8 mouse cellular contexts compared by ENCODE assay signal in the genomic region with DNA sequence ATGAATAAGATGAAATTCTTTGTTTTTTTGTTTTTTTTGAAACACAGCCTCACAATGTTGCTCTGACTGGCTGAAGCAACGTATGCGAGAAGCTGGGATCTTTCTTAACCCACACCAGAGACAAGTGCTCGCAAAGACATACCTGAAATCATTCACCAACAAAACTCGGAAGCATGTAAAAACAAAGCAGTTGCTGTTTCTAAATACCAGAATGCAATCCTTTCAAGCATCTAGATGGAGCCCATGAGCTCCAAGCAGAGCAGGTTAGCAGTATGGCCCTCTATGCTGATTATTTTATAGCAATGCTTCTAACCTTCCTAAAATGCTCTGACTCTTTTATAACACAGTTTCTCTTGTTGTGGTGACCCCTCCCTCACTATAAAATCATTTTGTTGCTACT. TPM values are rescaled to one million over a fixed set of nuclear protein-coding genes. Genes with fewer than 3 reads are reported as not detected.
DNase-seq lines count a peak whose midpoint lies in the region; ATAC-seq and TF ChIP-seq lines count a peak whose summit lies in the region.

No protein-coding gene starts in this region.

- no peak for DNase-seq in heart, adult 2 months
- no peak for DNase-seq in heart, postnatal 4 days
- no peak for DNase-seq in CH12.LX (ENCODE audit: extremely low read depth)
- no peak for DNase-seq in frontal cortex, postnatal 14 days (ENCODE audit: low spot score in 2 of 2)
- no peak for DNase-seq in gastrocnemius, adult 8-10 months (ENCODE audit: low spot score in 2 of 2)
- DNase-seq in urinary bladder, adult 18-20 months (ENCODE audit: low spot score in 2 of 2), result no peak

- WGBS in heart, adult 2 months, result 9% methylated on average over 4 of the region's 4 CpGs
- WGBS in forebrain, embryonic 12.5 days, result 16% methylated on average over 4 of the region's 4 CpGs
- WGBS in liver, embryonic 16.5 days (ENCODE audit: insufficient replicate concordance), result 12% methylated on average over 4 of the region's 4 CpGs

- no peak for ATAC-seq in forebrain, embryonic 12.5 days (ENCODE audit: low FRiP score)
- no peak for ATAC-seq in liver, embryonic 16.5 days (ENCODE audit: low read depth)

- in situ Hi-C loops in CH12.LX (cut with MboI; ENCODE audit: low pct_ligation_motif_present, low pct_unique_long_range_greater_than_20kb, low sequenced_read_pairs), result loop anchor here (10.0 kb wide), 1 partner anchor 981 kb away; no protein-coding TSS in a partner anchor

- peaks cover 11% of the 10 kb centered on the region for H3K79me2 ChIP-seq in heart, adult 2 months (replicated peaks; ENCODE audit: control insufficient read depth, insufficient read depth, low read length)
- peaks cover 37% of the 10 kb centered on the region for H3K79me2 ChIP-seq in CH12.LX (replicated peaks; ENCODE audit: control insufficient read depth, extremely low read depth, insufficient read depth, poor library complexity, severe bottlenecking)

- no peaks in the 10 kb centered on the region for H3K27me3 ChIP-seq in heart, adult 2 months (ENCODE audit: control insufficient read depth, insufficient read depth, low read length)
- H3K27me3 ChIP-seq in CH12.LX (replicated peaks), result no peaks in the 10 kb centered on the region
- H3K27me3 ChIP-seq in forebrain, embryonic 12.5 days, result no peaks in the 10 kb centered on the region
- no peaks in the 10 kb centered on the region for H3K27me3 ChIP-seq in liver, embryonic 16.5 days (ENCODE audit: control insufficient read depth, insufficient read depth, low read depth, low read length)

- 0 out of 2 replicates have a peak overlapping the region, but pooled peaks have one; percentile 10 for H3K9ac ChIP-seq in heart, adult 2 months (ENCODE audit: low read depth, low read length)
- peak overlapping the region; percentile 81 for H3K9ac ChIP-seq in CH12.LX (ENCODE audit: insufficient read depth, low read depth)
- H3K9ac ChIP-seq in forebrain, embryonic 12.5 days, result peak overlapping the region; percentile 97
- H3K9ac ChIP-seq in liver, embryonic 16.5 days (ENCODE audit: low read depth, low read length), result peak overlapping the region; percentile 99

- H3K4me2 ChIP-seq in CH12.LX (ENCODE audit: insufficient read depth, low read depth, poor library complexity, severe bottlenecking), result peak overlapping the region; percentile 59
- H3K4me2 ChIP-seq in forebrain, embryonic 12.5 days, result peak overlapping the region; percentile 83
- H3K4me2 ChIP-seq in liver, embryonic 16.5 days (ENCODE audit: low read depth, low read length), result peak overlapping the region; percentile 93

- peaks cover 22% of the 10 kb centered on the region for H3K36me3 ChIP-seq in heart, adult 2 months (ENCODE audit: control insufficient read depth, insufficient read depth, low read length)
- H3K36me3 ChIP-seq in CH12.LX (replicated peaks in 1 of 2; ENCODE audit: control insufficient read depth in 1 of 2, insufficient read depth in 1 of 2, low read length in 1 of 2), result peaks cover 6 to 9% of the 10 kb centered on the region in 2 experiments
- peaks cover 10% of the 10 kb centered on the region; the same call in 1 of the 2 replicates for H3K36me3 ChIP-seq in forebrain, embryonic 12.5 days (replicated peaks)
- H3K36me3 ChIP-seq in liver, embryonic 16.5 days (ENCODE audit: control insufficient read depth, insufficient read depth), result no peaks in the 10 kb centered on the region; the same call in 1 of the 2 replicates

- H3K9me3 ChIP-seq in CH12.LX (replicated peaks; ENCODE audit: low read length), result no peaks in the 10 kb centered on the region
- no peaks in the 10 kb centered on the region for H3K9me3 ChIP-seq in forebrain, embryonic 12.5 days
- H3K9me3 ChIP-seq in liver, embryonic 16.5 days (replicated peaks; ENCODE audit: control insufficient read depth, low read length), result no peaks in the 10 kb centered on the region

- intact Hi-C loops in heart, adult 2 months (cut with DNase I), result loop anchor here (5.0 kb wide), 1 partner anchor 828 kb away; a partner anchor contains a TSS

- dilution Hi-C loops in CH12.LX (cut with MboI; ENCODE audit: extremely low pct_ligation_motif_present, extremely low pct_unique_long_range_greater_than_20kb, low sequenced_read_pairs), result no loop called here

- no peak for TF ChIP-seq POLR2A in heart, adult 2 months (IDR thresholded peaks at IDR 0.05; ENCODE audit: insufficient read depth, low read depth, low read length)
- TF ChIP-seq POLR2A in CH12.LX (IDR thresholded peaks at IDR 0.05; ENCODE audit: low read depth, low read length), result no peak

- no peak for TF ChIP-seq CTCF in heart, adult 2 months (IDR thresholded peaks at IDR 0.05)
- TF ChIP-seq CTCF in CH12.LX (conservative IDR thresholded peaks at IDR 0.05 in 1 of 2, IDR thresholded peaks at IDR 0.05 in 1 of 2; ENCODE audit: low read depth in 2 of 2, low read length in 2 of 2), result no peak

- peak overlapping the region; percentile 99 for H3K27ac ChIP-seq in heart, adult 2 months
- no peak overlapping the region for H3K27ac ChIP-seq in CH12.LX (ENCODE audit: insufficient read depth, low read depth)
- H3K27ac ChIP-seq in forebrain, embryonic 12.5 days, result peak overlapping the region; percentile 100; the same call in 1 of the 2 replicates
- peak overlapping the region; percentile 92 for H3K27ac ChIP-seq in liver, embryonic 16.5 days (ENCODE audit: low read length)

- peak overlapping the region; percentile 78 for H3K4me3 ChIP-seq in heart, adult 2 months
- H3K4me3 ChIP-seq in CH12.LX (replicated peaks in 1 of 3; ENCODE audit: low read depth in 2 of 3, low read length in 2 of 3, poor library complexity in 1 of 3), result peak overlapping the region; percentile 91 to 99 (median 95)
- H3K4me3 ChIP-seq in forebrain, embryonic 12.5 days (replicated peaks), result peak overlapping the region; percentile 100
- peak overlapping the region; percentile 98 for H3K4me3 ChIP-seq in liver, embryonic 16.5 days (ENCODE audit: low read depth, low read length)

- peaks cover 6% of the 10 kb centered on the region for H3K4me1 ChIP-seq in heart, adult 2 months (ENCODE audit: control insufficient read depth, insufficient read depth, low read length)
- H3K4me1 ChIP-seq in CH12.LX (ENCODE audit: control insufficient read depth in 1 of 2, insufficient read depth in 2 of 2), result peaks cover 0 to 13% of the 10 kb centered on the region in 2 experiments; a peak in 2 of 4 replicates
- peaks cover 28% of the 10 kb centered on the region for H3K4me1 ChIP-seq in forebrain, embryonic 12.5 days
- H3K4me1 ChIP-seq in liver, embryonic 16.5 days (ENCODE audit: control insufficient read depth, low read depth, low read length), result peaks cover 15% of the 10 kb centered on the region

- no peak for TF ChIP-seq EP300 in heart, adult 2 months (IDR thresholded peaks at IDR 0.05; ENCODE audit: insufficient read depth, low read depth, low read length)
- no peak for TF ChIP-seq EP300 in CH12.LX (IDR thresholded peaks at IDR 0.05; ENCODE audit: low read length)

- no peak for TF ChIP-seq RAD21 in CH12.LX (IDR thresholded peaks at IDR 0.05; ENCODE audit: low read depth, low read length)

TF ChIP-seq in CH12.LX, 34 proteins besides CTCF, POLR2A, EP300 and RAD21:
- TF ChIP-seq TCF12 (IDR thresholded peaks at IDR 0.05; ENCODE audit: low read depth, low read length), result no peak
- TF ChIP-seq MAX (IDR thresholded peaks at IDR 0.05; ENCODE audit: low read length), result no peak
- TF ChIP-seq ETS1 (conservative IDR thresholded peaks at IDR 0.05; ENCODE audit: low read depth, low read length), result no peak
- no peak for TF ChIP-seq BHLHE40 (IDR thresholded peaks at IDR 0.05; ENCODE audit: low read depth, low read length)
- TF ChIP-seq JUND (conservative IDR thresholded peaks at IDR 0.05; ENCODE audit: low read depth, low read length), result no peak
- no peak for TF ChIP-seq MAZ (IDR thresholded peaks at IDR 0.05; ENCODE audit: low read depth, low read length)
- TF ChIP-seq ZNF384 (IDR thresholded peaks at IDR 0.05; ENCODE audit: low read depth, low read length), result no peak
- TF ChIP-seq NRF1 (IDR thresholded peaks at IDR 0.05; ENCODE audit: low read depth, low read length), result no peak
- no peak for TF ChIP-seq SIN3A (IDR thresholded peaks at IDR 0.05; ENCODE audit: low read length)
- no peak for TF ChIP-seq MXI1 (IDR thresholded peaks at IDR 0.05; ENCODE audit: low read depth, low read length)
- TF ChIP-seq MYC (IDR thresholded peaks at IDR 0.05; ENCODE audit: low read depth, low read length), result no peak
- TF ChIP-seq CHD2 (IDR thresholded peaks at IDR 0.05; ENCODE audit: low read length), result no peak
- TF ChIP-seq NELFE (IDR thresholded peaks at IDR 0.05; ENCODE audit: low read depth, low read length), result no peak

RNA-seq across cellular contexts. Expression of a gene that starts 0.7 kb away (rescaled TPM):
- 10 to 100 TPM; 22.7 to 23.7 TPM for total RNA-seq in heart, adult 2 months (2021)
- polyA plus RNA-seq in heart, adult 2 months (2012; rRNA removed), result 6.7 and 10.6 TPM in 2 replicates
- total RNA-seq in heart, postnatal 4 days (2021), result 10 to 100 TPM; 47.5 to 48.2 TPM
- total RNA-seq in CH12.LX (2012; rRNA removed) (43.2 and 49.9 TPM in 2 replicates), CH12.LX (2014; rRNA removed) (68.6 and 77.5 TPM in 2 replicates)
- 64.5 and 68.5 TPM in 2 replicates for polyA plus RNA-seq in CH12.LX (2012; ENCODE audit: insufficient read length, low read depth)
- 74.8 and 78.0 TPM in 2 replicates for polyA plus RNA-seq in forebrain, embryonic 12.5 days (2016; fragmentation: Nextera tagmentation; extraction: Ambion mirVana)
- polyA plus RNA-seq in liver, embryonic 16.5 days (2015; fragmentation: Nextera tagmentation; extraction: Ambion mirVana), result 14.8 and 15.0 TPM in 2 replicates
- total RNA-seq in gastrocnemius, adult 8-10 months (2022), result 10 to 100 TPM; 13.6 to 18.2 (median 15.9) TPM

RNA-seq across cellular contexts. Expression of a gene that starts 55.4 kb away (rescaled TPM):
- total RNA-seq in heart, adult 2 months (2021), result 1 to 10 TPM; 3.6 to 5.2 TPM
- polyA plus RNA-seq in heart, adult 2 months (2012; rRNA removed), result 4.1 and 5.4 TPM in 2 replicates
- 10 to 100 TPM; 10.9 to 11.4 TPM for total RNA-seq in heart, postnatal 4 days (2021)
- total RNA-seq in CH12.LX (2012; rRNA removed) (24.9 and 25.9 TPM in 2 replicates), CH12.LX (2014; rRNA removed) (19.3 and 20.3 TPM in 2 replicates)
- polyA plus RNA-seq in CH12.LX (2012; ENCODE audit: insufficient read length, low read depth), result 30.1 and 32.7 TPM in 2 replicates
- polyA plus RNA-seq in forebrain, embryonic 12.5 days (2016; fragmentation: Nextera tagmentation; extraction: Ambion mirVana), result 28.8 and 30.4 TPM in 2 replicates
- polyA plus RNA-seq in liver, embryonic 16.5 days (2015; fragmentation: Nextera tagmentation; extraction: Ambion mirVana), result 5.9 and 6.1 TPM in 2 replicates
- 10 to 100 TPM; 32.5 to 47.7 (median 37.3) TPM for total RNA-seq in gastrocnemius, adult 8-10 months (2022)

Comparison
In these comparisons a context has a peak if more than half of its experiments do, and no peak if none do; other contexts are left out.
1. H3K9ac ChIP-seq: peak in every context shown above with its lines; median percentile 99 in liver, embryonic 16.5 days; 97 in forebrain, embryonic 12.5 days; 81 in CH12.LX; 10 in heart, adult 2 months.